Mouse (Mus musculus): ENCODE data around the gene Plch2. TPM values are rescaled to one million over a fixed set of nuclear protein-coding genes. Genes with fewer than 3 reads are reported as not detected.

Plch2 gene
- polyA plus RNA-seq, 1 experiment from 2014 or later, result 4.6 TPM

GRCm38 (mm10) chr4:155068357-155068972 lies 11.9 kb upstream of the Plch2 start:
- H3K36me3 ChIP-seq (ENCODE audit: insufficient read depth, low read length), result peaks cover 24% of the 10 kb centered on the region
- no peaks in the 10 kb centered on the region for H3K9me3 ChIP-seq (ENCODE audit: low read length)
- no peak overlapping the region for H3K9ac ChIP-seq (replicated peaks; ENCODE audit: low read depth)
- H3K27ac ChIP-seq (ENCODE audit: low read length), result no peak overlapping the region
- no peak for DNase-seq (ENCODE audit: low spot score)
- ATAC-seq, result no peak
- 85% methylated on average over 20 of the region's 20 CpGs for WGBS
- no peak for TF ChIP-seq EP300 (IDR thresholded peaks at IDR 0.05)
- TF ChIP-seq CTCF (IDR thresholded peaks at IDR 0.05), result no peak
- no peak overlapping the region for H3K4me3 ChIP-seq (ENCODE audit: low read depth, low read length)
- no peak overlapping the region for H3K4me2 ChIP-seq (replicated peaks; ENCODE audit: low read depth, low read length)
- no peaks in the 10 kb centered on the region for H3K27me3 ChIP-seq (replicated peaks; ENCODE audit: insufficient read depth, low read length)
- H3K4me1 ChIP-seq (ENCODE audit: insufficient read depth, low read depth, low read length), result peaks cover 6% of the 10 kb centered on the region

GRCm38 (mm10) chr4:155066834-155067522 lies 10.4 kb upstream of the Plch2 start, which contains the start of gene Pex10:
TSS of gene Pex10 (plus strand) at chr4:155067016.
- ATAC-seq, result peak; percentile 93
- H3K4me2 ChIP-seq (replicated peaks; ENCODE audit: low read depth, low read length), result peak within 1 kb of the TSS; percentile 87
- DNase-seq (ENCODE audit: low spot score), result peak; percentile 97

GRCm38 (mm10) chr4:155065970-155066833 lies 9.6 kb upstream of the Plch2 start:
- 3% methylated on average over 15 of the region's 15 CpGs for WGBS
- peak; percentile 93 for DNase-seq (ENCODE audit: low spot score)
- no peaks in the 10 kb centered on the region for H3K9me3 ChIP-seq (ENCODE audit: low read length)

More at GRCm38 (mm10) chr4:155066834-155067522, 10.4 kb upstream of the Plch2 start, which contains the start of gene Pex10:
- H3K36me3 ChIP-seq (ENCODE audit: insufficient read depth, low read length), result peaks cover 14% of the 10 kb centered on the region
- H3K27ac ChIP-seq (ENCODE audit: low read length), result peak within 1 kb of the TSS; percentile 87
- H3K9me3 ChIP-seq (ENCODE audit: low read length), result no peaks in the 10 kb centered on the region
- TF ChIP-seq CTCF (IDR thresholded peaks at IDR 0.05) (no peak), EP300 (IDR thresholded peaks at IDR 0.05) (no peak)
- under 1% methylated on average over 47 of the region's 48 CpGs for WGBS
- H3K4me3 ChIP-seq (ENCODE audit: low read depth, low read length), result peak within 1 kb of the TSS; percentile 58
- H3K9ac ChIP-seq (replicated peaks; ENCODE audit: low read depth), result peak within 1 kb of the TSS; percentile 66
- H3K27me3 ChIP-seq (replicated peaks; ENCODE audit: insufficient read depth, low read length), result no peaks in the 10 kb centered on the region
- peaks cover 6% of the 10 kb centered on the region for H3K4me1 ChIP-seq (ENCODE audit: insufficient read depth, low read depth, low read length)

GRCm38 (mm10) chr4:155064474-155064873 lies 7.9 kb upstream of the Plch2 start:
- Histone ChIP-seq H3K4me2 (replicated peaks; ENCODE audit: low read depth, low read length) (no peak overlapping the region), H3K4me3 (ENCODE audit: low read depth, low read length) (no peak overlapping the region), H3K9me3 (ENCODE audit: low read length) (no peaks in the 10 kb centered on the region), H3K27ac (ENCODE audit: low read length) (0 out of 2 replicates have a peak overlapping the region, but pooled peaks have one; percentile 57), H3K27me3 (replicated peaks; ENCODE audit: insufficient read depth, low read length) (no peaks in the 10 kb centered on the region), H3K4me1 (ENCODE audit: insufficient read depth, low read depth, low read length) (peaks cover 6% of the 10 kb centered on the region), H3K9ac (replicated peaks; ENCODE audit: low read depth) (no peak overlapping the region), H3K36me3 (ENCODE audit: insufficient read depth, low read length) (no peaks in the 10 kb centered on the region)
- no peak for ATAC-seq
- TF ChIP-seq EP300 (IDR thresholded peaks at IDR 0.05) (no peak), CTCF (IDR thresholded peaks at IDR 0.05) (peak; percentile 45; the same call in 1 of the 2 replicates)
- DNase-seq (ENCODE audit: low spot score), result no peak
- WGBS, result 42% methylated on average over 2 of the region's 2 CpGs

More at GRCm38 (mm10) chr4:155065970-155066833, 9.6 kb upstream of the Plch2 start:
- H3K9ac ChIP-seq (replicated peaks; ENCODE audit: low read depth), result no peak overlapping the region; the same call in 1 of the 2 replicates
- peak overlapping the region; percentile 58; the same call in 1 of the 2 replicates for H3K4me3 ChIP-seq (ENCODE audit: low read depth, low read length)
- no peaks in the 10 kb centered on the region for H3K27me3 ChIP-seq (replicated peaks; ENCODE audit: insufficient read depth, low read length)
- peak; percentile 51 for ATAC-seq
- 0 out of 2 replicates have a peak, but pooled peaks have one; percentile 9 for TF ChIP-seq EP300 (IDR thresholded peaks at IDR 0.05)
- peak; percentile 93 for TF ChIP-seq CTCF (IDR thresholded peaks at IDR 0.05)
- H3K36me3 ChIP-seq (ENCODE audit: insufficient read depth, low read length), result peaks cover 9% of the 10 kb centered on the region
- H3K4me1 ChIP-seq (ENCODE audit: insufficient read depth, low read depth, low read length), result peaks cover 6% of the 10 kb centered on the region
- H3K4me2 ChIP-seq (replicated peaks; ENCODE audit: low read depth, low read length), result peak overlapping the region; percentile 87
- H3K27ac ChIP-seq (ENCODE audit: low read length), result peak overlapping the region; percentile 87

GRCm38 (mm10) chr4:155063895-155064294 lies 7.3 kb upstream of the Plch2 start:
- Histone ChIP-seq H3K9me3 (ENCODE audit: low read length) (no peaks in the 10 kb centered on the region), H3K27me3 (replicated peaks; ENCODE audit: insufficient read depth, low read length) (no peaks in the 10 kb centered on the region), H3K9ac (replicated peaks; ENCODE audit: low read depth) (no peak overlapping the region), H3K4me3 (ENCODE audit: low read depth, low read length) (no peak overlapping the region), H3K4me1 (ENCODE audit: insufficient read depth, low read depth, low read length) (peaks cover 6% of the 10 kb centered on the region), H3K36me3 (ENCODE audit: insufficient read depth, low read length) (no peaks in the 10 kb centered on the region), H3K27ac (ENCODE audit: low read length) (peak overlapping the region; percentile 72), H3K4me2 (replicated peaks; ENCODE audit: low read depth, low read length) (peak overlapping the region; percentile 42)
- peak; percentile 54 for ATAC-seq
- DNase-seq (ENCODE audit: low spot score), result peak; percentile 84
- TF ChIP-seq CTCF (IDR thresholded peaks at IDR 0.05) (no peak), EP300 (IDR thresholded peaks at IDR 0.05) (no peak)
- 18% methylated on average over 3 of the region's 3 CpGs for WGBS

Measured in lung, postnatal 0 days (tissue).